Mouse (Mus musculus) intestine, embryonic 16.5 days (tissue): Measurements from ENCODE around the gene Limk2. TPM values are rescaled to one million over a fixed set of nuclear protein-coding genes. Genes with fewer than 3 reads are reported as not detected.

Experiments used
- ATAC-seq: fragments of 200-750 bp; cut with Nextera tagmentation; 2 replicates; pipeline ENCODE4 v1.8.0; 2017; ENCODE audit warnings: moderate TSS enrichment, moderate library complexity
- H3K27ac ChIP-seq: fragments of 300-500 bp; sonication (generic); 2 replicates; pipeline ENCODE4 v1.5.1; 2014; ENCODE audit warnings: mild to moderate bottlenecking, low read length
- H3K27me3 ChIP-seq: fragments of 300-500 bp; sonication (generic); replicated peaks from 2 replicates; pipeline ENCODE4 v1.6.1; 2014; ENCODE audit warnings: low read length, control low read depth, mixed read lengths; ENCODE audit not compliant: control insufficient read depth, insufficient read depth
- H3K36me3 ChIP-seq: fragments of 300-500 bp; sonication (generic); 2 replicates; pipeline ENCODE4 v1.6.1; 2014; ENCODE audit warnings: low read length, control low read depth; ENCODE audit not compliant: control insufficient read depth, insufficient read depth
- H3K4me1 ChIP-seq: fragments of 300-500 bp; sonication (generic); 2 replicates; pipeline ENCODE4 v1.6.1; 2014; ENCODE audit warnings: low read length, control low read depth, mixed read lengths; ENCODE audit not compliant: control insufficient read depth, insufficient read depth
- H3K4me2 ChIP-seq: fragments of 300-500 bp; sonication (generic); 2 replicates; pipeline ENCODE4 v1.6.1; 2014; ENCODE audit warnings: low read depth, low read length, control low read depth
- H3K4me3 ChIP-seq: fragments of 300-500 bp; sonication (generic); 2 replicates; pipeline ENCODE4 v1.5.1; 2014; ENCODE audit warnings: mild to moderate bottlenecking, low read length
- H3K9ac ChIP-seq: fragments of 300-500 bp; sonication (generic); 2 replicates; pipeline ENCODE4 v1.6.1; 2014; ENCODE audit warnings: low read depth, low read length
- H3K9me3 ChIP-seq: fragments of 300-500 bp; sonication (generic); 2 replicates; pipeline ENCODE4 v1.6.1; 2016; ENCODE audit warnings: low read length, control low read depth; ENCODE audit not compliant: control insufficient read depth
- WGBS: fragments of 180-500 bp; shearing (Covaris S2); extraction: QIAGEN DNeasy Blood & Tissue Kit; methylation state at CpG from one replicate; pipeline ENCODE4 v1.1.7; 2014; 5-methylcytosine and 5-hydroxymethylcytosine counted together
- polyA plus RNA-seq: library from polyadenylated mRNA; unstranded; fragments of >200 nt; fragmentation: Nextera tagmentation; extraction: Ambion mirVana; gene quantifications from 2 replicates; pipeline ENCODE4 v1.2.1, GENCODE M21; 2015

The Limk2 gene
- polyA plus RNA-seq, 1 experiment from 2014 or later, result 81.3 TPM

GRCm38 (mm10) chr11:3381148-3381814 is 27.7 kb downstream of the Limk2 start:
- no peaks in the 10 kb centered on the region for H3K27me3 ChIP-seq
- 74% methylated on average over 6 of the region's 6 CpGs for WGBS
- peak; percentile 67; the same call in 1 of the 2 replicates for ATAC-seq
- H3K9me3 ChIP-seq, result 0 out of 2 replicates have a peak, but pooled peaks cover 2% of the 10 kb centered on the region
- peaks cover 12% of the 10 kb centered on the region; the same call in 1 of the 2 replicates for H3K36me3 ChIP-seq
- peak overlapping the region; percentile 9; the same call in 1 of the 2 replicates for H3K27ac ChIP-seq
- H3K9ac ChIP-seq, result no peak overlapping the region
- no peak overlapping the region for H3K4me2 ChIP-seq
- peaks cover 16% of the 10 kb centered on the region; the same call in 1 of the 2 replicates for H3K4me1 ChIP-seq
- H3K4me3 ChIP-seq, result no peak overlapping the region

- Histone ChIP-seq H3K27ac (no peak overlapping the region), H3K9ac (no peak overlapping the region; the same call in 1 of the 2 replicates), H3K27me3 (no peaks in the 10 kb centered on the region), H3K4me1 (peaks cover 17% of the 10 kb centered on the region; the same call in 1 of the 2 replicates), H3K4me3 (no peak overlapping the region), H3K36me3 (peaks cover 7% of the 10 kb centered on the region; the same call in 1 of the 2 replicates), H3K4me2 (no peak overlapping the region), H3K9me3 (0 out of 2 replicates have a peak, but pooled peaks cover 2% of the 10 kb centered on the region)
- WGBS, result 54% methylated on average over 4 of the region's 4 CpGs
- ATAC-seq, result peak; percentile 76
Observed at GRCm38 (mm10) chr11:3379427-3379826, 29.6 kb downstream of the Limk2 start.

GRCm38 (mm10) chr11:3374741-3375140 is 34.2 kb downstream of the Limk2 start:
- WGBS, result 52% methylated on average over 12 of the region's 12 CpGs
- H3K9ac ChIP-seq, result no peak overlapping the region
- H3K4me2 ChIP-seq, result no peak overlapping the region

GRCm38 (mm10) chr11:3374293-3374645 is 34.7 kb downstream of the Limk2 start:
- H3K27me3 ChIP-seq, result no peaks in the 10 kb centered on the region
- 32% methylated on average over 7 of the region's 7 CpGs for WGBS
- no peaks in the 10 kb centered on the region for H3K9me3 ChIP-seq
- 0 out of 2 replicates have a peak overlapping the region, but pooled peaks have one; percentile 1 for H3K9ac ChIP-seq
- no peak overlapping the region for H3K4me3 ChIP-seq
- H3K4me1 ChIP-seq, result peaks cover 41% of the 10 kb centered on the region
- H3K4me2 ChIP-seq, result no peak overlapping the region
- H3K27ac ChIP-seq, result no peak overlapping the region; the same call in 1 of the 2 replicates
- no peak for ATAC-seq
- H3K36me3 ChIP-seq, result no peaks in the 10 kb centered on the region

More at GRCm38 (mm10) chr11:3374741-3375140, 34.2 kb downstream of the Limk2 start:
- Histone ChIP-seq H3K27me3 (no peaks in the 10 kb centered on the region), H3K9me3 (no peaks in the 10 kb centered on the region), H3K4me1 (peaks cover 37% of the 10 kb centered on the region), H3K36me3 (no peaks in the 10 kb centered on the region), H3K27ac (no peak overlapping the region; the same call in 1 of the 2 replicates), H3K4me3 (no peak overlapping the region)
- ATAC-seq, result no peak

- no peak for ATAC-seq
- Histone ChIP-seq H3K27ac (peak overlapping the region; percentile 46), H3K4me1 (peaks cover 45% of the 10 kb centered on the region), H3K36me3 (no peaks in the 10 kb centered on the region), H3K4me3 (no peak overlapping the region), H3K4me2 (no peak overlapping the region), H3K27me3 (no peaks in the 10 kb centered on the region), H3K9ac (0 out of 2 replicates have a peak overlapping the region, but pooled peaks have one; percentile 1), H3K9me3 (no peaks in the 10 kb centered on the region)
- WGBS, result 44% methylated on average over 7 of the region's 7 CpGs
Observed at GRCm38 (mm10) chr11:3373591-3374292, 35.2 kb downstream of the Limk2 start.

- peak; percentile 19 for ATAC-seq
- peaks cover 54% of the 10 kb centered on the region for H3K4me1 ChIP-seq
Observed at GRCm38 (mm10) chr11:3371599-3372295, 37.2 kb downstream of the Limk2 start.

GRCm38 (mm10) chr11:3370928-3371598 is 37.9 kb downstream of the Limk2 start:
- 6% methylated on average over 27 of the region's 27 CpGs for WGBS
- Histone ChIP-seq H3K27me3 (no peaks in the 10 kb centered on the region), H3K4me2 (peak overlapping the region; percentile 75), H3K27ac (peak overlapping the region; percentile 72), H3K9ac (peak overlapping the region; percentile 71), H3K9me3 (no peaks in the 10 kb centered on the region), H3K4me3 (peak overlapping the region; percentile 58), H3K4me1 (peaks cover 54% of the 10 kb centered on the region), H3K36me3 (no peaks in the 10 kb centered on the region)
- ATAC-seq, result peak; percentile 85

More at GRCm38 (mm10) chr11:3371599-3372295, 37.2 kb downstream of the Limk2 start:
- H3K9ac ChIP-seq, result peak overlapping the region; percentile 71
- peak overlapping the region; percentile 58 for H3K4me3 ChIP-seq
- H3K9me3 ChIP-seq, result no peaks in the 10 kb centered on the region
- no peaks in the 10 kb centered on the region for H3K36me3 ChIP-seq
- H3K27me3 ChIP-seq, result no peaks in the 10 kb centered on the region
- peak overlapping the region; percentile 72 for H3K27ac ChIP-seq
- 21% methylated on average over 7 of the region's 7 CpGs for WGBS
- H3K4me2 ChIP-seq, result peak overlapping the region; percentile 75

GRCm38 (mm10) chr11:3370162-3370561 is 38.8 kb downstream of the Limk2 start:
- Histone ChIP-seq H3K9me3 (no peaks in the 10 kb centered on the region), H3K4me2 (peak overlapping the region; percentile 75), H3K4me3 (peak overlapping the region; percentile 58), H3K9ac (peak overlapping the region; percentile 71), H3K4me1 (peaks cover 54% of the 10 kb centered on the region), H3K27me3 (no peaks in the 10 kb centered on the region), H3K36me3 (no peaks in the 10 kb centered on the region), H3K27ac (peak overlapping the region; percentile 77; the same call in 1 of the 2 replicates)
- no peak for ATAC-seq
- 70% methylated on average over 2 of the region's 2 CpGs for WGBS
